Mouse (Mus musculus) frontal cortex, adult (tissue): ENCODE data around the gene Hist1h3g.
"Not testable (repeated sequence)": the region's sequence is repeated elsewhere in the genome, so short reads cannot be mapped to it uniquely, and the experiment has no call there.

ENCODE experiments used
- ATAC-seq: cut with Nextera tagmentation; 2 replicates; pipeline ENCODE4 v1.9.2; 2017; ENCODE audit warnings: mild to moderate bottlenecking, moderate library complexity, mixed read lengths; ENCODE audit not compliant: low TSS enrichment

Gene Hist1h3g

DNA sequence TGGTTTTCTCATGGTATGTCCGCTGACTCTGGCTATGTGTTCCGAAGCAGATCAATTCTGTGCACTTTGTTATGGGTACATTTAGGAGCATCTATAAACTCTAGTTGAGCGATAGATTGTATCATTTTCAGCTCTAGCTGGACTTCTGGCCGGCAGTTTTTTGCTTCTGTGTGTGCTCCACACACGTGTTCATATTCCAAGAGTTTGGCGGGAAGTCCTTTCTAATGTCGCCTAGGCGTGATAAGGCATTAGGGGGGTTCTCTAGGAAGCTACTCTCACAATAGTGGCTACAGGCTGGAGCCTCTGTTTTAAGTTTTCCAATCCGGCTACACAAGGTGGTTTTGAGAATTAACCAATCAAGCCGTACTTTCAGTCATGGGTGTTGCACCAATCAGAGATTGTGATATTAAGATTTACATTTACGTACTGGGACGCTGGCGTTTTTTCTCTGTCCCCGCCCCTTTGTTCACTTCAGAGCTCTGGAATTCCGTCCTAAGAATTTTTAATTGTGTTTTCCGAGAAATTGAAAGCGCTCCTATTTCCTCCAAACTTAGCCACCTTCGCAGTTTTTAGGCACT, 20.7 kb downstream of the Hist1h3g start:
- peak; percentile 86 for ATAC-seq

DNA sequence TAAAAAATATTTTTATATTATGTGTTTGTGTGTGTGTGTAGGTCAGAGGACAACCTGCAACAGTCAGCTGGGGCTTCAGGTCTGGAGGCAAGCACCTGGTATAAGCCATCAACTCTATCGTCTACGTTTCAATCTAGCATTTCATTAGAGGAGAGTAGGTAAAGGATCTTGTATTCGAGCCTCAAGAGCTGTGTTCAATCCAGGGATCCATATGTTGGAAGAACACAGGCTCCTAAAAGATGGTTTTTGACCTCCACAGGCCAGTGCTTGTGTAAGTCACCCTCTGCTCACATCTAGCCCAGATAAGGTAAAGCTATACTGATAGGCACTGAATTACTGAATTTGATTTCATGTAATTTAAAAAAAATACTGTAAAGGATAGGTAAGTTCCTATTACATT, 21.7 kb downstream of the Hist1h3g start:
- no peak for ATAC-seq

DNA sequence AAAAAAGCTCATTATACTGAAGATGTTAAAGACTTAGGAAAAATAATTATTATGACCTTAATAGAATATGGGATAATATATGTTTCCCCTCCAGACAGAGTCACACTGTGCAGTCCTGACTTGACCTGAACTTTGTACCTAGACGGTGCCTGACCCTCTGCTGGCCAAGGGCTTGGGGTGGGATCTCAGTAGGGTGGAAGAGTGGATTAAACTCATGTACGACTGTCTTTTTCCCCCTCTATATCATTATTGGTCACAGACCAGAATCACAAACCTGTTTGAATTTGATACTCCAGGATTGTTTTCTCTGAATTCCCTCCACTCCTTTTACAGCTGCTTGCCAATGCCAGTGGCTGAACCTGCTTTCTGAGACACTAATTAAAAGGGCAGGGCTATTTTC, 25.5 kb downstream of the Hist1h3g start:
- ATAC-seq: not testable (repeated sequence)

DNA sequence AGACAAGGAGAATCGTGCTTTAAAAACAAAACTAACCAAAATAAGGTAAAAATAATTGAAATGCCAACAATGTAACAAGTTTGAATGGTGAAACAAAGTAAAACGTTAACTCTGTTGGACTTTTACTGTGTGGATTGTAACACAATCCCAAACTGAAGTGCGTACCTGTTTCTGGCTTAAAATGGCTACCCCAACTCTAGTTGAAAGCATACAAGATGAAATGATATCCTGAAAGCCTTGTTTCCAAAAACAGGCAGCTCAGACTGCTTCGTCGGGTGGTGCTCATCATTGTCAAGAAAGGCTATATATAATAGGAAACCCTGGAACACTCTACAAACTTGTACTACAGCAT, 26.3 kb downstream of the Hist1h3g start:
- ATAC-seq: not testable (repeated sequence)

DNA sequence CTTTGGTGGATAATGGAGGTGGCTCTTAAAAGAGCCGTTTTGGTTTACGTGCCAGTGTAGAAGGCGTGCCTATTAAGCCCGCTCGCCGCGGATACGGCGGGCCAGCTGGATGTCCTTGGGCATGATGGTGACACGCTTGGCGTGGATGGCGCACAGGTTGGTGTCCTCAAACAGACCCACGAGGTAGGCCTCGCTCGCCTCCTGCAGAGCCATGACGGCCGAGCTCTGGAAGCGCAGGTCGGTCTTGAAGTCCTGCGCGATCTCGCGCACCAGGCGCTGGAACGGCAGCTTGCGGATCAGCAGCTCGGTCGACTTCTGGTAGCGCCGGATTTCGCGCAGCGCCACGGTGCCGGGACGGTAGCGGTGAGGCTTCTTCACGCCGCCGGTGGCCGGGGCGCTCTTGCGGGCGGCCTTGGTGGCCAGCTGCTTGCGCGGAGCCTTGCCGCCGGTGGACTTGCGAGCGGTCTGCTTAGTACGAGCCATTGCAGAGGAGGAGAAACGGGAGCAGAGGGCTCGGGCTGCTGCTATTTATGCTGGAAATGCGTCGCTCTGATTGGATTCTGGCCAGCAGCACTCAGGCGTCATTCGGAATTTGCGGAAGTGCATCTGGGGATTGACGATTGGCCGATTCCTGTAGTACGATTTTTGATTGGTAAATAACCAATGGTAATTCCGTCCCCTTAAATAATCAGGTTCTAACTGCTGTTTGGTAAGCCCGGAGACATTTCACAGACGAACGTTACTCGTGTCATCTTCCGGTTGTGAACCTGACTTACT, 26.8 kb downstream of the Hist1h3g start, which contains the start of gene Hist1h3e:
TSS of gene Hist1h3e (minus strand) at position 487 of the 777 bp plus-strand sequence.
- ATAC-seq: peak; percentile 92

DNA sequence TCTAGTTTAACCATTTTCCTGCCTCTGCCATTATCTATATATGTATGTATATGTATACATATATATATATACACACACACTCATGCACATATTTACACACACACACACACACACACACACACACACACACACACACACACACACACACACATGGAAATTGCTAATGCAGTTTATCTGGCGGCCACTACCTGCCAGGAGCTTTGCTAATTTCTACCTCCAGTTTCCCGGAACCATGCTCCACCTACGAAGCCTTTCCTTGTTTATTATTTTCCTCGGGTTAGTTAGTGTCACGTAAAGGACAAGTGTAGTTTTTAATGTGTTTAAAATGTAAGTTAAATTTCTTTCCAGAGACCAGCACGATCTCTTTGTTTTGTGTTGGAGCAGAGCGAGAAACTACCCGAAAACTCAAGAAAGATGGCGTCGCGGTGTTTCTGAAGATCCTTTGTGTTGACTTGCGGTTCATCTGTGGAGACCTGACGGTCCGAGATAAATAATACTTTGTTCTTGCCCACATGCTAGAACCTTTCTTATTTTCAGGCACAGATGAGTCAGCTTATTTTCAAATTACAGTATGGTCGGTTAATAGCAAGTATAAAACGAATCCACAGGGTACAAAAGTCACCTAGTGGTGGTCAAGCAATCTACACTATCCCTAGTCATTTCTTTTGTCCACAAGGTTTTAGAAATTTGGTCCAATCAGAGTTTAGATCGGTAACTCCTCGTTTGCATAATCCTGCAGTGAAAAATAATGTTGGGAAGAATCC, 27.7 kb downstream of the Hist1h3g start:
- ATAC-seq: peak; percentile 78

DNA sequence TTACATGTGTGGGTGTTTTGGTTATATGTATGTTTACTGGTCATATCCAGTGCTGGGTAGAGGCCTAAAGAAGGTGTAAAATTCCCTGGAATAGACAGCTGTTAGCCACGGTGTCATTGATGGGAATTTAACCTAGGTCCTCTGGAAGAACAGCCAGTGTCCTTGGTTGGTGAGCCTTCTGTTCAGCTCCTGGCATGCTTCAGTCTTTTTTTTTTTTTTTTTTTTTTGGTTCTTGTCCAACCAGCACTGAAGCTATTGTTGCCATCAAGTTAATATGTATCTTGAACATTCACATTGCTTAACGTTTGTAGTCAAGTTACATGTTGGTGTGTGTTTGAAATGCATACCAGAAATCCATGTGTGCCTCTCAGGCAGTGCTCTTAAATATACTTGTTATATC, 29.3 kb downstream of the Hist1h3g start:
- no peak for ATAC-seq

DNA sequence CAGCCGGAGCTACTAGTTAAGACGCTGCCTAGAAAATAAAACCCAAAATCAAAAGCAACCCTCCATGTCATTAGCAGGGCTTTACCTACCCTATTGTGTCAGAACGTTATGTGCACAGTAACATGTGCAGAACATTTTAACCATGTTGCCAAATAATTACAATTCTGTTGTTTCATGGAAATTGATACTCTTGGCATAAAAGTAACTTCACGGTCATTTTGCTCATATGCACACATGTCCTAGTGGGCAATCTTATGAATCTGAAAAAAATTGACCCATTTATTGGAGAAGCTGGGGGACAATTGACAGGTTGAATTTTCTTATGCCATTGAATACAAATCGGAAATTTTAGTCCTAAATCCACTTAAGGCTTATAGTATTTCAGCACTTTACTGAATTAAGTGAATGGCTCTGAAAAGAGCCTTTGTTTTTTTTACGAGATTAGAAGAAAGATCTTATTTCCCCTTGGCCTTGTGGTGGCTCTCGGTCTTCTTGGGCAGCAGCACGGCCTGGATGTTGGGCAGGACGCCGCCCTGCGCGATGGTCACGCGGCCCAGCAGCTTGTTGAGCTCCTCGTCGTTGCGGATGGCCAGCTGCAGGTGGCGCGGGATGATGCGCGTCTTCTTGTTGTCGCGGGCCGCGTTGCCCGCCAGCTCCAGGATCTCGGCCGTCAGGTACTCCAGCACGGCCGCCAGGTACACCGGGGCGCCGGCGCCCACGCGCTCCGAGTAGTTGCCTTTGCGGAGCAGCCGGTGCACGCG, 35.2 kb downstream of the Hist1h3g start:
- not testable (repeated sequence) for ATAC-seq

DNA sequence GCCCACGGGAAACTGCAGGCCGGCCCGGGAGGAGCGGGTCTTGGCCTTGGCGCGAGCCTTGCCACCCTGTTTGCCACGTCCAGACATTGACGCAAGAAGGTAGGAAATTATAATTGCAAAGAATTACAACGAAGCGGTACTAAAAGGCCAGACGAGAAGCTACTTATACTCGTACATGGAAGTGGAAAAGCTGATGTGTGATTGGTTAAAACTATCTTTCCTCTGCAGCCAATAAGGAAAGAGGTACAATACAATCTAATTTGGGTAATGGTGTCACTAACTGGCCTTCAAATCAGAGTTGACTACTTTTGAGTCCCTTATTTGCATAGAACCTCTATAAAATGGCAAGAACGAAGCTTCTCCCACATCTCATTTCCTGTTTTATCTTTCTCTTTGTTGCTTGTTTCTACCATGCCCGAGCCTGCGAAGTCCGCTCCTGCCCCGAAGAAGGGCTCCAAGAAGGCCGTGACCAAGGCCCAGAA, 35.8 kb downstream of the Hist1h3g start, which contains the start of the genes Hist1h2ae and Hist1h2bg:
TSS of gene Hist1h2ae (minus strand) at position 199 of the 482 bp plus-strand sequence.
TSS of gene Hist1h2bg (plus strand) at position 375 of the 482 bp plus-strand sequence.
- ATAC-seq: peak; percentile 96

DNA sequence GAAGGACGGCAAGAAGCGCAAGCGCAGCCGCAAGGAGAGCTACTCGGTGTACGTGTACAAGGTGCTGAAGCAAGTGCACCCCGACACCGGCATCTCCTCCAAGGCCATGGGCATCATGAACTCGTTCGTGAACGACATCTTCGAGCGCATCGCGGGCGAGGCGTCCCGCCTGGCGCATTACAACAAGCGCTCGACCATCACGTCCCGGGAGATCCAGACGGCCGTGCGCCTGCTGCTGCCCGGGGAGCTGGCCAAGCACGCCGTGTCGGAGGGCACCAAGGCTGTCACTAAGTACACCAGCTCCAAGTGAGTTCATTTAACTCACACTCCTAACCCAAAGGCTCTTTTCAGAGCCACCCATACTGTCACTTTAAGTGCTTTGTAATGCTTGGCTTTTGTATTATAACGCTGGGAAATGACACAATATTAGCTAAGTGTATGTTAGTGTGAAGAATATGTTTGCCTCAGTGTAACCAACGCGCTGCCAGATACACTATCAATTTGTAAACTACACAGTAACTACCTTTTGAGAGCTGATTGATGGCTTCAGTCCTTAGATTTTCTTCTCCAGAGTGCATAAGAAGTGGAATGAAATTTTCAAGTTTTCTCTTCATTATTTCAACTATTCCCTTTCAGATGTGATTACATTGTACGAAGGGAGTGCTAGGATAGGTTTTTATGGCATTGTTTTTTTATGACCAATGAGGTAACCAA, 36.4 kb downstream of the Hist1h3g start:
- not testable (repeated sequence) for ATAC-seq

DNA sequence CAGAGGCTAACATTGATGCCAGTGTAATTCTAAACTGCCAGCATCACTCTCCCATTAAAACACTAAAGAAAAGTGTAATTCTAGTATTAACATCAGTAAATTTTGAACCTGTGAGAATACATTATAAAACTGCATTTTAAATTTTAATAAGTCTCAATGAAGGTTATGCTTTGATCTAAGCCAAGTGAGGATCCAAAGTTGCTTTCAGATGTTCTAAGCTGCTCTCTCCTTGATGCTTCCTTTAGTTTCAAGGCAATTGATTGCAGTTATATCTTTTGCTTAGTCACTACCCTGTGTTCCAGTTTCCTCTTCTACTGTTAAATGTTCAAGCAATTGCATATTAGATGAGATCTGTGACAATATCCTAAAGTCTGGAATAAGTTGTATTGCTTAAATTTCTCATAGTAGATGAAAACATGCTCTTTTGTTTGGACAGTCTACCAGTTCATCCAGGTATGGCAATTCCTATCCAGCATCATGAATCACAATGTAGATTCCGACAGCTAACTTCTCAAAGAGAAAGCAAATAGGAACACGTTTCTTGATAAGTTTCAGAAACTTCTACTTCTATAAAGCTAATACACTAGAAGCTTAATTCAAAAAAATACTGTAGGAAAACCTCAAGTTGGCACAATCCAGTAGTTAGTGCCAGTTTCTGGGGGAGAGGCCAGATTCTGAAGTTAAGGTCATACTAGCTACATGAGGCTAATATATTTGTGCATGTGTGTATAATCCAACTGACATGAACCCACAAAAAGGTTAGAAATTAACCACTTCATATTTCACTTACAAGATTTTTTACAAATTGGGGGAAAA, 37.2 kb downstream of the Hist1h3g start:
- ATAC-seq: no peak

DNA sequence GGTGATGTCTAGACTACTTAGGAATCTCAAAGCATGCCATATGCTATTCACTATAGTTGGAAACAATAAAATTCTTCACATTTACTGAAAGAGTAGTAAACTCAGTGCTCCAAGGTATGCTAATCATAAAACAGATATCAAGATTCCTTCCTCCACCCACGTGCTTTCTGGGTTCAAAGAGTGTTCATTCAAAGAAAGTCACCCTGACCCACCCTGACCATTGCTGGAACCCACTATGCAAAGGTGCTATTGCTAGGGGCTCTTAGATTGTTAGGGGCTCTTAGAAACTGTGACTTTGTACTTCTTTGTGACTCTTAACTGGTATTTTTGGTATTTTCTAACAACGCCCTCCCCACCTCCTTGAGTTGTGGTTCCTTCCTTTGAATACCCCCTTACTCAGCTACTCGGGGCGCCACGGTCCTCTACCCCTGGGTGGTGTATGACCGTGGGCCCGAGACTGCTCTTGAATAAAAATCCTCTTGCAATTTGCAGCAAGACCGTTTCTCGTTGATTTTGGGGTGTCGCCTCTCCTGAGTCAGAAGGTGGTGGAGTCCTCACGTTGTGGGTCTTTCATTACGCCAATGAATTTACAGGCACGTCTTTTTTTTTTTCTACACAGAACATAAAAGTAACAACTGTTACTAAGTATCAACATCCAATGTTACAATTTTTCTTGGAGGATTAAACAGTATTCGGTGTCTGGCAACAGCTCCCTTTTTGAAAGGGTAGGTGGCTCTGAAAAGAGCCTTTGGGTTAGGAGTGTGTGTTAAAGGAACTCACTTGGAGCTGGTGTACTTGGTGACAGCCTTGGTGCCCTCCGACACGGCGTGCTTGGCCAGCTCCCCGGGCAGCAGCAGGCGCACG, 38.0 kb downstream of the Hist1h3g start:
- not testable (repeated sequence) for ATAC-seq

DNA sequence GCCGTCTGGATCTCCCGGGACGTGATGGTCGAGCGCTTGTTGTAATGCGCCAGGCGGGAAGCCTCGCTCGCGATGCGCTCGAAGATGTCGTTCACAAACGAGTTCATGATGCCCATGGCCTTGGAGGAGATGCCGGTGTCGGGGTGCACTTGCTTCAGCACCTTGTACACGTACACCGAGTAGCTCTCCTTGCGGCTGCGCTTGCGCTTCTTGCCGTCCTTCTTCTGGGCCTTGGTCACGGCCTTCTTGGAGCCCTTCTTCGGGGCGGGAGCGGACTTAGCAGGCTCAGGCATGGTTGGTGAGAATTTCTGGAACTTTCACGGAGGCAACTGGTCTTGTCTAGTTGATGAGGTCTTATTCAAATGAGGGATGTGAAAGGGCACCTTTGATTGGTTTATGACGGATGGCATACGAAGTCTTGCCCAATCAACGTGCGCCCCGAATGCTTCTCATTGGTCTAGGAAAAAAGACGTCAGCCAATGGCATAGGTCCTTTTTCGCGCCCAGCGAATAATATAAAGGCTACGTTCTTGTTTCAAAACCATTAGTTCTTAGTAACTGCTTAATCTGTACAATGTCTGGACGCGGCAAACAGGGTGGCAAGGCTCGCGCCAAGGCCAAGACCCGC, 38.8 kb downstream of the Hist1h3g start, which contains the start of the genes Hist1h2bf and Hist1h2ad:
TSS of gene Hist1h2bf (minus strand) at position 299 of the 627 bp plus-strand sequence.
TSS of gene Hist1h2ad (plus strand) at position 484 of the 627 bp plus-strand sequence.
- peak; percentile 93 for ATAC-seq

DNA sequence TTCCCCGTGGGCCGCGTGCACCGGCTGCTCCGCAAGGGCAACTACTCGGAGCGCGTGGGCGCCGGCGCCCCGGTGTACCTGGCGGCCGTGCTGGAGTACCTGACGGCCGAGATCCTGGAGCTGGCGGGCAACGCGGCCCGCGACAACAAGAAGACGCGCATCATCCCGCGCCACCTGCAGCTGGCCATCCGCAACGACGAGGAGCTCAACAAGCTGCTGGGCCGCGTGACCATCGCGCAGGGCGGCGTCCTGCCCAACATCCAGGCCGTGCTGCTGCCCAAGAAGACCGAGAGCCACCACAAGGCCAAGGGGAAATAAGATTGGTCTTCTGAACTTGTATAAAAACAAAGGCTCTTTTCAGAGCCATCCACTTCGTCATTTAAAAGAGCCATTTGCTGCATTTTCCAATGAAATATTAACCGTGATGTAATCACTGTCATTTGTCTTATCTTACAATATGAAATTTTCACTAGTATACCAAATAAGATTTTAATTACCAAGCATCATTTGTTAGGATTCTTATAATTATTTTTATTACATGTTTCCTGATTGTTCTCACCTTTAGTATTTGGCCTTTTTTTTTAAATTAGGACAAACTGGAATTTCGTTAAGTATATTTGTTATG, 39.4 kb downstream of the Hist1h3g start:
- not testable (repeated sequence) for ATAC-seq

DNA sequence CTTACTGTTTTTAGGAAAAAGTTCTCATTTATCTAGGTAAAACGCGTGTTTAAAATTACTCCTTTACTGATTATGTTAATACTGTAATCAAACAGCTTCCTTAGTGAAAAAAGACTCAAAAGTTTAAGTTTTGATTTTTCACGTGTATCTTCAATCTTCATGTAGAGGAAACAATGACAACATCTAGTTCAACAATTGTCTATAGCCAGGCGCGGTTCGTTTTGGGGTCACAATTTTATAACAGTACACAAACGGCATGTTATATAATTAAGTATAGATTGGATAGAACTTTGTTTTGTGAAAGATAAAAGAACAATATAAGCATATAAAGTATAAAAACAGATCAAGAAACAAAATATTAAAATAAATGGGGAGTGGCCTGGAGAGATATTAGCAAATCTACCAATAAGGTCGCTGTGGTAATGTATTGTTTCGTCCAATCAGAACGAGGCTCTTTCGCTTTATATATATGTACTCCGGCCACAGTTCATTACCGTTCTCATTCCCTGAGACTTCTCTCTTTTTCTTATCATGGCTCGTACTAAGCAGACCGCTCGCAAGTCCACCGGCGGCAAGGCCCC, 40.1 kb downstream of the Hist1h3g start, which contains the start of gene Hist1h3d:
TSS of gene Hist1h3d (plus strand) at position 493 of the 581 bp plus-strand sequence.
- ATAC-seq: peak; percentile 71

DNA sequence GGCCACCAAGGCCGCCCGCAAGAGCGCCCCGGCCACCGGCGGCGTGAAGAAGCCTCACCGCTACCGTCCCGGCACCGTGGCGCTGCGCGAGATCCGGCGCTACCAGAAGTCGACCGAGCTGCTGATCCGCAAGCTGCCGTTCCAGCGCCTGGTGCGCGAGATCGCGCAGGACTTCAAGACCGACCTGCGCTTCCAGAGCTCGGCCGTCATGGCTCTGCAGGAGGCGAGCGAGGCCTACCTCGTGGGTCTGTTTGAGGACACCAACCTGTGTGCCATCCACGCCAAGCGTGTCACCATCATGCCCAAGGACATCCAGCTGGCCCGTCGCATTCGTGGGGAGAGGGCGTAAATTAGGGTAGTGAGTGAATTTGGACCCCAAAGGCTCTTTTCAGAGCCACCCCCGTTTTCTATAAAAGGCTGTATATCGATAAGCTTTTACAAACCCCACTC, 40.7 kb downstream of the Hist1h3g start:
- not testable (repeated sequence) for ATAC-seq

DNA sequence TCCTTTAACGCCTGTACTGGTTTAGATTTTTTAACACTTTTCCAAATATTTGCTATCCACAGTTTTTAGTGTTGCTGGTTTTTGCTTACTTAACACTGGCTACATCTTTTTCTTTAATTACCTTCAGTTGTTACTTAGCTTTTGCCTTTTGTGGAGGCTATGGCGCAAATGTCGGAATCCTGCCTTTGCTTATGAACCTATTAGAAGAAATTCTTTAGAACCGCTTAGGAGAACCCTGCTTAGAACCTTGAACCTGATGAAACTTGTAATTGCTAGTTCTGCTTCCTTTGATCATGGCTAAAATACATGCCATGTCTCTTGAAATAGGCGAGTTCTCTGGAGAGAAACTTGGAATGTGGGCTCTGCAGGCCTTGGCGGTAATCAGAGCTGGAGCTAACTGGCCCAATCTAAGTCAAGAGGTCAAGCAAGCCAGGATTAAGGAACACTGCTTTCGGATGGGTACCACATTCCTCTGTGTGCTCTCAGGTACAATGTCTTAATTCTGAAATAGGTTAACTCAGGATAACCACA, 41.2 kb downstream of the Hist1h3g start:
- ATAC-seq: no peak
